Mouse (Mus musculus): ENCODE results near the gene Tbca.

Gene Tbca

DNA sequence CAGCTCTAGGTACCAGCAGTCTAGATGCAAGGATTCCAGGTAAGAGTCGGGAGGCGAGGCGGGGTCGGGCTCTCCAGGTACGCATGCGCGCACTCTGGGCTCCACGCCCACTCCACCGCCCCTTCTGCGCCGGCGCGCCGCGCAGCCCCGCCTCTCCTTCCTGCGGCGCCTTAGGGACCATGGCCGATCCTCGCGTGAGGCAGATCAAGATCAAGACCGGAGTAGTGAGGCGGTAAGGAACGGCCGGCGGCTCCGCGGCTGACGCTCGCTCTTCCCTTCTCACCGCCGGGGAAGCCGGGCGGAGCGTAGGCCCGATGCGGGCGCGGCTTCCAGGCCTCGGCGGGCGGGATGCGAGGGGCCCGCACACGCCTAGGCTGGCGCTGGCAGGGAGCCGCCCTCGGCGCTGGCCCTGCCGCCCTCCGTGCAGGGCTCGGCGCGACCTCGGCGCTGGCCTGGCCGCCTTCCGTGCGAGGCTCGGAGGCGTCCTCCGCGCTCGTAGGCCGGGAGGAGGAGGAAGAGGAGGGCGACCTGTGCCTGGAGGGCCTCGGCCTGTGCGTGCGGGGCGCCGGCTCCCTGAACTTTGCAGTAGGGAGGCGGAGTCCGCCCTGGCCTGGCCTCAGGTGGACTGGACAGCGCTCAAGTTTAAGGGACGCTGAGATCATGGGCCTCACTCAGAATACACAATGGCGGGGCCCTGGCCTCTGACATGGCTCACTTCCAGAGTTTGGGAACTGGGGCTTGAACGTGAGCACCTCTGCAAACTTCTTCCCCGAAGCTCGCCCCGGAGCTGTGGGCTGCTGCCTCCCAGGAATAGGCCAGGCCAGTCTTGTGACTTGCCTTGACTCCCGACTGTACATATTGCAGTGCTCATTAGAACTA, at the start of gene Tbca:
TSS of gene Tbca (plus strand) at position 140 of the 879 bp plus-strand sequence.
- peak; percentile 80 for DNase-seq (ENCODE audit: low read depth, low spot score)

DNA sequence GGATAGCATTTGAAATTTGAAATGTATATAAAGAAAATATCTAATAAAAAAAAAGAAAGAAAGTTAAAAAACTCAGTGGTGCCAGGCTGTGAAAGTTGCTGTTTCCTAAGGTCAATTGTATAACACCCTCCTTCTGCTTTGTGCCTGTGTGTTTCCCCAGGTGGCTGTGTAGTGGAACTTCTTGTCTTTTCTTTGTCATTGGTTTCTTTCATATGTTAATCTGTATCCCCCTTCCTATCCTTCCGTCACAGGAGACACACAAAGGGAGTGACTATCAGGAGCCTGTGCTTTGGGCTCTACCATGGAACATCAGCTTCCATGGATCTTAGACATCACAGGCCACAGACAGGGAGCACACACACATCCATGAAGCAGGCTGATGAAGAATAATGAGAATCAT, 43.5 kb upstream of the Tbca start:
- no peak for DNase-seq (ENCODE audit: low read depth, low spot score)

DNA sequence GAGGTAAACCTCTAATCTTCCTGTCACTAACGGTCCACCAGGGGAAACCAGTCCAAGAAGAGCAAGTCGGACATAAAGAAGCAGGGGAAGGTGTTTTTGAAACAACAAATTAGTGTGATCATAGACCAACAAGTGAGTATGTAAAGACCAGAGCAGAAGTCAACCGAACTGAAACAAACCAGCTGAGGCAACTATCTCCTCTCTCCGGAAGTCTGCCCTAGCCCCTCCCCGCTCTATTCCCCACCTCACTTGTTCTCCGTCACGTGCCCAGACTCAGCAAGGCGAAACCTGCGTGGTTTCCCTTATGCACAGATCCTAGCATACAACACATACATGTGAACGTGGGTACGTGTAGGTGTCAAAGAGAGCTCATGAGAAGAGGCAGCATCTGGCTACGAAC, 22.9 kb upstream of the Tbca start:
- DNase-seq (ENCODE audit: low read depth, low spot score): no peak

DNA sequence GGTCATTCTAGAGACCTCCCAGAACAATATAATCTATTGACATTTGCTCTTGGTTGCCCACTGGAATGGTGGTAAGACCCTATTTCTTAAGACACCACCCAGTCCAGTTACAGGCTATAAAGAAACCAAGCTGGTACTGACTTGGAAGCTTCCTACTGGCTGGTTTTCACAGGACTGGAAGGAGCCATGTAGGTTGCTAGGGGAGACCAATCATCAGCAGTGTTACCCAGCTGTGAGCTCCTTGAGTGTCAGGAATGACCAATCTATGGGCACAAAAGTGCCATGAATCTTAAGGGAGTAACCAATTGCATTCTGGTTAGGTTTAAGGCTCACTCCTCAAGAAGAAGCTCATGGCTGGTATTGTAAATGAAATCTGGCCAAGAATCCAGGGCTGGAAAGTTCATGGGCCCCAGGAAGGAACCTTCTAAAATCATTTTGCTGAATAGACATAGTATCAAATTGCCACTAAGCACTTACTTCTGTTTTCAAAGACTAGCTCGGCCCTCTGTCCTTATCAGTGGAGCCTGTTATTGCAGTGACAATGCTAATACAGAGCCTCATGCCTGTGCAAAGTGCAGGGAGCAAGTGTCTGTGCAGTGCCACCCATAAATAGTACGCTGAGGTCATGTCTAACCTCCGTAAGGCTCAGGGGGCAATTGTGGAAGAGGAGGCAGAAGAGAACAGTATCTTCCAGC, 20.1 kb upstream of the Tbca start:
- DNase-seq (ENCODE audit: low read depth, low spot score): no peak

DNA sequence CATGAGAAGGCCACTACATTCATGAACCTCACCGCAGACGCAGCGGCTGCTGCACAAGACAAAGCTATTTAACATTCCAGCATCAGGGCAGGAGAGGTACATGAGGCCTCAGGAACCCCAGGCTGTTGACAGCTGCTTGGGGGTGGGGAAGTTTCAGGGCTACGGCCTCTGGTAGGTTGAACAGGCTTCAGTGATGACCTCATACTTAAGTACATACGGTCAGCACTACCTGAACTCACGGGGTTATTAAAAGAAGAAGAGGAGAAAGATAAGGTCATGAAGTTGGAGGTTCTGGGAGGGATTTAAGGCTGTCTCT, 19.6 kb upstream of the Tbca start:
- no peak for DNase-seq (ENCODE audit: low read depth, low spot score)

DNA sequence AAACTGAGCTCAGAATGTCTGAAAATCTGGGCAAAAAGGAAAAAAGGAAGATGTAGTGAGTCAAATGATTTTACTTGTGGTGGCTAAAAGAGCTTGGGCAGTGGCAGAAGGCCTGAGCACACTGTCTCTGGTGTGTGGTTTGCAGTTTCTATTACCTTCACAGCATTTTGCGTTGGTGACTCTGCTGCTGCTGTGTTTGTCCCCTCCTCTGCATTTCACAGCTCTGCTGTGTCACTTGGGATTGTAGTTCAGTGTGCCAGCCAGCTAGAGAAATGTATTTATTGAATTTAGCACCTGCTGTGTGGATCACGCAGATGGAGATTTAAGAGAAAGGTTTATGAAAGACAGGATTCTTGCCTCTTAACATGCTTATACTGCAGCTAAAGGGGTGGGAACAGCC, 1.8 kb upstream of the Tbca start:
- DNase-seq (ENCODE audit: low read depth, low spot score): no peak

DNA sequence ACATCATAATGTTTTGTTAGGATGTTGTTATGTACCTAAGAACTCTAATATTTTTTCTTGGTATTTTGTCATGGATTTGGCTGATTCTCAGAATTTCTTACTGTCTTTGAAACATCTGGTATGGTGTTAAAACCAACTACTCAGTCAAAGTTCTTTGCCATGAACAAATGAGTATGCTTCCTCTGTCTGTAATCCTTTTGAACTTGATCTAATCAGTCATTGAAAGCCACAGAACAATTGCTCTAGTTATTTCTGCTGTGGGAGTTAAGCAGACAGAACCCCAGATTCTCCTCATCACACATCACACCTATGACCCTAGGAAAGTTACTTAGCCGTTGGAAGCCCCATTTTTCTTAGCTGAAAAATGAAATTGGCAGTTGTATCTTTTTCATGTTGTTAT, 6.0 kb downstream of the Tbca start:
- no peak for DNase-seq (ENCODE audit: low read depth, low spot score)

DNA sequence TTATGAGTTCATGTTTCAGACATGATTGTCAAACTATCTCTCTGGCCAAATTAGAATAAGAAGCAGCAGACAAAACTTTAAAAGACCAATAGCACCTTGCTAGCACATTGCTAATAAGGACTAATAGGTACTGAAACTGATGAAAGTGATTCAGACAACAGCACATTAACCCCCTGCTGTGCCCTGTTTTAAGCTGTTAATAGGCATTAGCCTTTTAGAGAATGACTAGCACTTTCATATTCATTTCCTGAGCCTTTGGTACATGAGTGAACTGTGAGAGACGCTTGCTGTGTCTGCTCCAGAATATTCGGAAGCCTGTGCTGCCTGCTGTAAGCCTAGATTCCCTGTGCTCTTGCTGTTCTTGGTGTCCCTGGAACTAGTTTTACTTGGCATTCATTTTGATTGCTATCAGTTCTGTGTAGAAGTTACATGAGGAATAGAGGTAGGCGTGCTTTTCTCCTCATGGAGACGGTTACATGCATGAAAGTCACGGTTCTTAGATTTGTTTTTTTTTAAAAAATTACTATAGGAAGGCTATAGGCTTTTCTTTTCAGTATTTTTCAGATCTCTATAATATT, 14.9 kb downstream of the Tbca start:
- DNase-seq (ENCODE audit: low read depth, low spot score): no peak

DNA sequence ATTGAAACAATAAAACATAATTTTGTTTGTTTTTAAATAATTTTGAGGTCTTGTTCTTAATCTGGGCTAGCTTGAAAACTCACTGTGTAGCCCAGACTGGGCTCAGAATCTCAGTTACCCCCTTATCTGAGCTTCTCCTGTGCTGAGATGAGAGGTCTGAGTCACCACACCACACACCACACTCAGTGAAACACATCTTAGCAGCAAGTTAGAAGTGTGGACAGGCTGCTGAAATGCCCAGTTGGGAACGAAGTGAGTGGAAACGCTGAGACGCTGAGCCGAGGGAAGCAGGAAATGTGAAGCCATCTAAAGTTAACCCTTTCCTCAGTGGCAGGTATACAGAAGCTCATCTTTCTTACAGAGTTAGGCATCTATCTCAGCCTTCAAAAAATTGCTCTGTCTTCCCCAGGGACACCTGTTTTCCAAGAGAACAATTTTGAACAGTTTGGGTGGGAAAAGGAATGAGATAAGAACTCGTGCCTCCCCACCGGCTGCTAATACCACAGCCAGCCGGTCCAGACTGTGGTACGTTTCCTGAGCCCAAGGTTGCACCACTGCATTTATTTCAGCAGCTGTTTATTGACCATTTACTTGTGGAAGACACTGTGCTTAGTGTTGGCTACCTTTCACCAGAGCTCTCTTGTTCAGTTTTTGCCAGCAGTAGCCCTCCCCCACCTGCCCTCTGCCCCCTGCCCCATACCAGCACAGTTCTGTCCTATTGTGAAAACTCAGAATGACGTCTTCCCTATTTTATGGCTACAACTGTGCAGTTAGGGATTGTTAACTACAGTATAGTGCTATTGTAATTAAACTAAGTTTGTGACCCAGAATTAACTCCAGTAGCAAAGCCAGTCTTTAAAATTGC, 17.8 kb downstream of the Tbca start:
- DNase-seq (ENCODE audit: low read depth, low spot score): peak; percentile 43

DNA sequence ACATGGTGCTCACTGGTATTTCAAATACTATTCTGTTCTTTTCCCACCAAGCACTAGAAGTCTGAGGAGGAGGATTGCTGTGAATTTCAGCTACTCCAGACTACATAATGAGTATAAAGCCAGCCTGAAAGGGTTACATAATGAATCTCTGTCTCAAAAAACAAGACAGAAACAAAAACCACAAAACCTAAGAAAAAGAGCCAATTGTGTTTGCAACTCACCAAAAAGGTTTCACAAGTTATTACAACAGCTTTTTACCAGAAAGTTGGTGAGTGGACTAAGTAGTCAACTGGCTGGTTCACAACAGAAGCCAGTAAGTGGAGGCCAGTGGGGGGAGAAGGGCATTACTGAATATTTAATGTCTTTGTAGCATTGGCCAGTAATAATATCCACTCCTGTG, 19.9 kb downstream of the Tbca start:
- DNase-seq (ENCODE audit: low read depth, low spot score): no peak

DNA sequence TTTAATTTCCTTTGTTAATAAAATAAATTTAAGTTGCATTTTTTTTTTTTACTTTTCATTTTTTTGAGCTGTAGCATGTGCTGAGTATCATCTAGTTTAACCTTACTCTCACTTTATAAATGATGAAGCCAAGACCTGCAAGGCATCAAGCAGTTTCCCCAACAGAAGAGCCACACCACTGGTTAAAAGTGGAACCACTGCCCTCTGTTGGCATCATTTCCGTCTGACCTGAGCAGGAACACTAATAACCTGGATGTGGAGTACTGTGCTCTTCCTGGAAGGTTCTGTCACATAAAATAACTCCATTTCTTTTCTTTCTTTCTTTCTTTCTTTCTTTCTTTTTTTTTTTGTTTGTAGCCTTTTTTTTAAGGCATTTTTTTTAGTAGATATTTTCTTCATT, 21.0 kb downstream of the Tbca start:
- DNase-seq (ENCODE audit: low read depth, low spot score): no peak

DNA sequence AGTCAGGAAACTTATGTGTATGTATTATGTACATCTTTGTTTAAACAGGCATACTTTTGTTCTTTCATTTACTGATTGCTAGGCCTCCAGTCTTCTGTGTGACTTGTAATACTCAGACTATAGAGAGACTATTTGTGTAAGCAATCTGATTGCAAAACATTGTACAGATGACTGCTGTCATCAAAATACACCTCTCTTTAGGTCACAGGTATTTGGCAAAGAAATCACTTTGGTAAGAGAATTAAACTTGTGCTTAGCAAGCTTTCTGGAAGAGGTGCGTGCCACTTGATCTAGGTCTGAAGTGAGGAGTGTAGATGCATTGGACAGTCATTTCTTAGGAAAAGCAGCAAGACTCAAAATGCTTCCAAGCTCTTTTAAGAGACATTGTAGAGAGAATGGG, 22.7 kb downstream of the Tbca start:
- no peak for DNase-seq (ENCODE audit: low read depth, low spot score)

DNA sequence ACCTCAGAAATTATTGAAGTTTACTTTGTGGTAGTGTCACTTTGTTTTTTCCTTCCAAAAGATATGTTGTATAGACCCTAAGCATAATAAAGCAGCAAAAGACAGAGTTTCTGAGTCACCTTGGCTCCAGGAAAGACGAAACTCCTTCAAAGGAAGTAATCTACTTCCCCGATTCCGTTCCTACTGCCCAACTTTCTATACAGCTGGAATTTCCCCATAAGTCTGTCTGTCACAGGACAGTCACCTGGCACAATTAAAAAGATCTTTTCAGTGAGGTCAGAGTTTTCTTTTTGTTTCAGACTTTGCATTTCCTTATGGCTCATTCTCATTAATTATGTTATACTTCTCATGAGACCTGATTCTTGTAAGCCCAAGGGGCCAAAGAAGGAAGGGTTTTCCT, 25.1 kb downstream of the Tbca start:
- no peak for DNase-seq (ENCODE audit: low read depth, low spot score)

DNA sequence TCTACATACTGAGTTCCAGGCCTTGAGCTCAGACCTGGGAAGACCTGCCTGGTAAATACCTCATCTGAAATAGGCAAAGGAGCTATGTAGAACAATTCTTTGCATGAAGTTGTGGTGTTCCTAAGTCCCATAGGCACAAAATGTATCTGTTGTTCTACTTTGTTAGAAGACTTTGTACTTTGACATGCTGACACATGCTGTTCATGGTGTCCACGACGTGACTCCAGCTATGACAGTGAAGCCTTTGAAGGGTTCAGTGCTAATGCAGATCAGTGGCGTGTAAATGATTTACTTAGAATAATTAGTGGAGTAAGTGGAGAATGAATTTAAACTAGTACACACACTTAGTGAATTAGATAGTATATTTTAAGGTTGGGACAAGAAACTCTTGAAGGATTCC, 31.8 kb downstream of the Tbca start:
- DNase-seq (ENCODE audit: low read depth, low spot score): no peak

DNA sequence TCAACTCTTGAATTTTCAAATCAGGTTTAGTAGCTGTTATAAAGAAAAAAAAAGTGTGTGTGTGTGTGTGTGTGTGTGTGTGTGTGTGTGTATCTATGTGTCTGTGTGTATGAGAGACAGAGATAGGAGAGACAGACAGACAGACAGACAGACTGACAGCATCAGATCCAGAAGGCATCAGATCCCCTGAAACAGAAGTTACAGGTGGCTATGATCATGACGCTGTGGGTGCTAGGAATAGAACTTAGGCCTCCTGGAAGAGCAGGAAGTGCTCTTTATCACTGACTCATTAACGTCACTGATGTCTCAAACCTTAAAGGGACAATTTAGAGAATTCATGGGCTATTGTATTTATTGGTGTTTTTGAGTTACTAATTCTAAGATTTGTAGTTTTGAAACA, 32.2 kb downstream of the Tbca start:
- no peak for DNase-seq (ENCODE audit: low read depth, low spot score)

DNA sequence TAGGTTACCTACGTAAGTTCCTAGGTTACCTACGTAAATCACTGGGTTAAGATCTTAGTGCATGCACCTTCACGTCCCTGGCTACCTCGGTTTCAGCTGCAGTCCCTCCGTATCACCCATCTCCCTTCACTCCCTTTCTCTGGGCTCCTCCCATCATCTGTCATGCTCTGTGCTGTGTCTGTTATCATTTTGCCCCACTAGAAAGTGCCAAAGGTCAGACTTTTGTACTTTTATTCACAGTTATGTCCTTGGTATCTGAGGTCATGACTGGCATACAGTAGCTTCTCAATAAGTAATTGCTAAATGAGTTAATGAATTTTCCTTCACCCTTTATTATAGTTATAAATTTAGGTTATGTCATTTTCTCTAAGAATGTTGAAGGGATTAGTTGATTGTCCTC, 37.7 kb downstream of the Tbca start:
- no peak for DNase-seq (ENCODE audit: low read depth, low spot score)

DNA sequence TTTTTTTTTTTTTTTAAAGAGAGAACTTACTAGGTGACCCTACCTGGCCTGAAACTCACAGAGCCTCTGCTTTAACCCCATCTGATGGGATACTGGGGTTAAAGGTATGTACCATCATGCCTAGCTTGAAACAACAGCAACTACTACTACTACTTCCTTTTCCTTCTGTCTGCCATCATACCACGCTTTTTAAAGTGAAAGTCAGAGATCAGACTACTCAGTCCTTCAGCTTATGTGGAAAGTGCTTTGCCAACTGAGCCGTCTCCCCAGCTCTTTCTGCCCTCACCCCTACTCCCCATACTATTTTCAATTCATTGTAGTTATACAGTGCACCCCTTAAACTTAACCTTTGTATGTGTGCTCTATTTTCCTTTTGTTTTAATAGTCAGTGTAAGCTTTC, 38.3 kb downstream of the Tbca start:
- no peak for DNase-seq (ENCODE audit: low read depth, low spot score)

DNA sequence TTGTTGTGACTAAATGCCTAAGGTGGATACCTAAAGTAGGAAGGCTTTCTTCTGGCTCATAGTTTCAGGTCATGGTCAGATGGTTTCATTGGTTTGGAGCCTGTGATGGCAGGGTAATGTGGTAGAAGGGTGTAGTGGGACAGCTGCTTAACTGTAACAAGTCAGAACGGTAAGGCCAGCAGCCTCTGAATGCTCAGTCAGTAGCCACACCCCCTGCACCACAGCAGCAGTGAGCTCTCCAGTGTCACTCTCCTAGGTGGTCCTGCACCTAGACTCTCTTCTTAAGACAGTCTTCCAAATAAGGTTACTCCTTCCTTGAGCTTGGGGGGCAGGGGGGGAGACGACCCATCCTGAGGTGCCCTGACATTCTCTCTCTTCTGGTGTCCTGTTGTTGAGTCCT, 39.1 kb downstream of the Tbca start:
- DNase-seq (ENCODE audit: low read depth, low spot score): no peak

DNA sequence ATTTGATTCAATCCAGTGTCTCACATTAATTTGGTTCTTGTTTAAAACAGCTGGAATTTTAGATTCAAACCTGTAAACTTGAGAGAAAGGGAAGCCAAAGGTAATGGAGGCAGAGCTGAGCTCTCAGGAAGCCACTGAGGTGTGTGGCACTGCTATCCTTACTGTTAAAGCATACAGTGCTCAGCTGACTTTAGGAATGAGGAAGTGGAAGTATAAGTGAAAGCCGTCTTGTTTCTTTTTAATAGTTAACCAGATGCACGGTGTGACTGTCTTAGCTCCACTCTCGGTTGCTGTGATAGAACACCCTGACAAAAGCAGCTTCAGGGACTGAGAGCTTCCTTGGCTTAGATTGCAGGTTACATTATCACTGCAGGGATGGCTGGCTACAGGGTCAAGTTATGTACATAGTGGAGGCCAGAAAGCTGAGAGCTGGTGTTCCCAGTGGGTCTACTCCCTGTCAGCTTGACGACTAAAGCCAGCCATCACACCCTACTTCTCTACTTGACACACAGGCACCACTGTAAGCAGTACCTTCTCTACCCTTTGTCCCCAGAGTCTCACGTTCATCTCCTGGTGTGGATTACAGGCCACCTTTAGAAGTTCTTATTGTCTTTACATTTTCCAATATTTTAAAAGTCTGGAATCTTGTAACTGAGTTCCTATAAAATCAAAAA, 49.5 kb downstream of the Tbca start:
- no peak for DNase-seq (ENCODE audit: low read depth, low spot score)

DNA sequence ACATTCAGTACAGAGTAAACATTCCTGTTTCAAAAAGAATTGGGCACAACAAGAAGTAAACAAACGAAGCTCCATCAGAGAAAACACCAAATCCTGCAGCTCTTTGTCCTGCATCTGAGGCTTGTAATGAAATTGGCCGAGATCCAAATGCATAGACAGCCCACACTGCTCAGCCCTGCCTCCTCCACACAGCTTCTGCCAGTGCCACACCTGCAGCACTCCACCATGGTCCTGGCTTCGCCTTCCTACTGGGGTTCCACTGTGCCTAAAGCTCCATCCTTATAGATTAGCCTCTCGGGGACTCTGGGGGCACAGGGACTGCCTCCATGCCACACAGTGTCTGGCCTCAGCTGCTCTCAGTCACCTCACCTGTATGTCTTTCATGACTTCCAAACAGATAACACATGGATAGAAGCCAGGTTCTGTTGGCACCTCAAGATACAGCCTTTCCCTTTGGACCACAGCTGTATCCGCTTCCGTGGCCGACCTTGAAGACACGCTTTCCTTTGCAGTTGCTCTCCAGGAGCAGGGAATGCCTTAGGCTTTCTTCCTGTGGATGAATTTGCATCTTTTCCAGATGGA, 50.1 kb downstream of the Tbca start:
- no peak for DNase-seq (ENCODE audit: low read depth, low spot score)

DNA sequence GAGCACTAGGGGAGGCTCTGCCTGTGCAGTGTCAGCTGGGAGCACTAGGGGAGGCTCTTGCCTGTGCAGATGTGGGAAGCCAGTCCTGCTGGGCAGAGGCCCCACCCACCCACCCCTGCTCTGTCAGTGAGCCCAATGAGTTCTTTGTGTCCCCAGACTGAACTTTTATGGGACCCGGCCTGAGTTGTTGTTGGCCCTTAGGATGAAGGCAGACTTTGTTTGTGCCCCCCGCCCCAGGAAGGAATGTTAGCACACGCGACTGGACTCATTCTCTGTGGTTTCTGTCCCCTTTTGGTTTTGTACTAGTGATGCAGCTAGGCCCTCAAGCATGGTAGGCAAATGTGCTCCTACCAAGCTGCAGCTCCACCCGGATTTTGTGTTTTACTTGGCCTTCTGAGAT, 54.5 kb downstream of the Tbca start:
- DNase-seq (ENCODE audit: low read depth, low spot score): no peak

Data from 3T3-L1 (cell line).